11 mouse cellular contexts compared by ENCODE assay signal in the genomic region with DNA sequence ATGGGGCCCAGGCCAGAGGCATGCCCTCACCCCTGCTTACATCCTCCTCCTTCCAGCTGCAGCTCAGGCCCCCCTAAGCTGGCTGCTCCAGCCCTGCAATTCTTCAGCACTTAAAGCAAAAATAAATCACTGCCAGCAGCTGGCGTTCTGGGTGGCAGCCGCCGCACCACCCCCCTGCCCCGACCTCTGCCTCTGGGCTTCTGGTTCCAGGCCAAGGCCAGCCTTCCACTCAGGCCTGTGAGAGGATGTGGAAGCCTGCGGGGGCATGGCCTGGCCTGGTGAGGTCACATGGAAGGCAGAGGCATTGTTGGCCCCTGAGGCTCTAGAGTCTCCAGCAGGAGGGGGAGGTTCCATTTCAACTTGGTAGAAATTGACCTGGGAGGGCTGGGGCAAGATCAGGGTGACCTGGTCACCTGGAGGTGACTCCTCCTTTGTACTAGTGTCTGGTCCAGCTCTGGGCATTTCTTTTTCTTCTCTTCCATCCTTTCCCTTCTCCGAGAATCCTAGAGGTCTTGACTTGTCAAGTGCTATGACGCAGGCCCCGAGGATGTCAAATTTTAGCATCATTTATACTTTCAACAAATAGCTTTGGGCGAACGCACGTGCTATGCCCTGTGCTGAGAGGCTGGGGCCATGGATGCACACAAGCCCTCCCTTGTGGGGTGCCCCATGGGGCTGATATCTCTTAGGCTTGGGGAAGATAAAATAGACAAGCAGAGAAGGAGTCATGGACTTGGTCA. TPM values are rescaled to one million over a fixed set of nuclear protein-coding genes. Genes with fewer than 3 reads are reported as not detected.
DNase-seq lines count a peak whose midpoint lies in the region; ATAC-seq lines count a peak whose summit lies in the region.
"Had no signal": no experiment of that assay in that cellular context is flagged by ENCODE, and none has a peak within 500 bp of the region (broad histone marks: within the 10 kb centered on the region; RNA-seq: fewer than 3 reads in every experiment).

No protein-coding gene starts in this region.

- no peaks in the 10 kb centered on the region for H3K9me3 ChIP-seq in embryonic facial prominence, embryonic 14.5 days (ENCODE audit: control insufficient read depth, low read length)

- no peaks in the 10 kb centered on the region for H3K36me3 ChIP-seq in embryonic facial prominence, embryonic 14.5 days (ENCODE audit: control insufficient read depth, insufficient read depth, low read length)

- no peak for ATAC-seq in embryonic facial prominence, embryonic 14.5 days (ENCODE audit: low read depth)
- no peak for ATAC-seq in megakaryocyte progenitor cell, adult 5-6 weeks (replicated peaks; ENCODE audit: poor library complexity)
- ATAC-seq: Patski had no signal

- no peak overlapping the region for H3K9ac ChIP-seq in embryonic facial prominence, embryonic 14.5 days (ENCODE audit: low read depth, low read length)

- no peak overlapping the region for H3K4me3 ChIP-seq in embryonic facial prominence, embryonic 14.5 days (ENCODE audit: low read depth, low read length)
- H3K4me3 ChIP-seq: left cerebral cortex, adult 2 months had no signal

- DNase-seq in retina, postnatal 1 day, result peak; percentile 32
- DNase-seq in retina, embryonic 14.5 days (ENCODE audit: low spot score), result no peak
- DNase-seq in embryonic facial prominence, embryonic 14.5 days (ENCODE audit: low spot score), result peak; percentile 41
- peak; percentile 52 for DNase-seq in kidney, postnatal 10 days
- DNase-seq in spleen, adult 12 weeks (ENCODE audit: low spot score), result no peak
- no peak for DNase-seq in urinary bladder, adult 18-20 months (ENCODE audit: low spot score in 2 of 2)
- DNase-seq: gastrocnemius, postnatal 14 days; thymus, postnatal 14 days had no signal

- no peak overlapping the region for H3K27ac ChIP-seq in embryonic facial prominence, embryonic 14.5 days (replicated peaks; ENCODE audit: low read depth, low read length)
- H3K27ac ChIP-seq: left cerebral cortex, adult 2 months had no signal

- WGBS in embryonic facial prominence, embryonic 14.5 days, result 44% methylated on average over 11 of the region's 11 CpGs

- H3K4me1 ChIP-seq in embryonic facial prominence, embryonic 14.5 days (ENCODE audit: control insufficient read depth, insufficient read depth, low read length), result no peaks in the 10 kb centered on the region

- no peak overlapping the region for H3K4me2 ChIP-seq in embryonic facial prominence, embryonic 14.5 days (ENCODE audit: low read depth, low read length)

- H3K27me3 ChIP-seq in embryonic facial prominence, embryonic 14.5 days (replicated peaks; ENCODE audit: control insufficient read depth, insufficient read depth, low read length), result peaks cover 27% of the 10 kb centered on the region

RNA-seq across cellular contexts. Expression of a gene that starts 6.0 kb away (rescaled TPM):
- polyA plus RNA-seq in embryonic facial prominence, embryonic 14.5 days (2014; fragmentation: Nextera tagmentation; extraction: Ambion mirVana), result 1.5 and 1.6 TPM in 2 replicates
- not detected in 2 replicates for total RNA-seq in megakaryocyte progenitor cell, adult 5-6 weeks (2015)
- total RNA-seq in megakaryocyte progenitor cell, adult 5-6 weeks (2017), result not detected in 2 replicates
- polyA plus RNA-seq: Patski had no signal

Comparison
In these comparisons a context has a peak if more than half of its experiments do, and no peak if none do; other contexts are left out.
1. DNase-seq: peak in retina, postnatal 1 day (single experiment), embryonic facial prominence, embryonic 14.5 days (single experiment) and kidney, postnatal 10 days (single experiment); none in retina, embryonic 14.5 days (single experiment), spleen, adult 12 weeks (single experiment) and urinary bladder, adult 18-20 months (0 of 2).